ENCODE assay signal across 21 mouse cellular contexts in genomic region chr1:187299236-187299635, GRCm38 (mm10).
A peak's percentile ranks its signal among the peaks of the same experiment; 100 is the strongest.
DNase-seq lines count a peak whose midpoint lies in the region; ATAC-seq and TF ChIP-seq lines count a peak whose summit lies in the region.
"Had no signal": no experiment of that assay in that cellular context is flagged by ENCODE, and none has a peak within 500 bp of the region (broad histone marks: within the 10 kb centered on the region; RNA-seq: fewer than 3 reads in every experiment).

No protein-coding gene starts in this region.

- H3K4me3 ChIP-seq in hindbrain, postnatal 0 days (ENCODE audit: low read length) = no peak overlapping the region
- no peak overlapping the region for H3K4me3 ChIP-seq in hindbrain, embryonic 13.5 days
- H3K4me3 ChIP-seq: erythroblast, embryonic 14.5 days; heart, embryonic 13.5 days; left cerebral cortex, adult 2 months; limb, embryonic 12.5 days; midbrain, embryonic 12.5 days; stomach, embryonic 15.5 days had no signal

- peak; percentile 60 for TF ChIP-seq CTCF in hindbrain, postnatal 0 days (IDR thresholded peaks at IDR 0.05; ENCODE audit: low read depth)

- H3K4me1 ChIP-seq in hindbrain, postnatal 0 days (ENCODE audit: insufficient read depth, low read length) = no peaks in the 10 kb centered on the region
- H3K4me1 ChIP-seq in hindbrain, embryonic 13.5 days (replicated peaks) = peaks cover 20% of the 10 kb centered on the region

- H3K9me3 ChIP-seq in hindbrain, postnatal 0 days (ENCODE audit: low read length) = no peaks in the 10 kb centered on the region
- H3K9me3 ChIP-seq in hindbrain, embryonic 13.5 days = no peaks in the 10 kb centered on the region
- H3K9me3 ChIP-seq: heart, embryonic 13.5 days; limb, embryonic 12.5 days; midbrain, embryonic 12.5 days; stomach, embryonic 15.5 days had no signal

- WGBS in hindbrain, postnatal 0 days = 46% methylated on average over 4 of the region's 4 CpGs
- WGBS in hindbrain, embryonic 13.5 days = 77% methylated on average over 4 of the region's 4 CpGs

- no peak overlapping the region for H3K27ac ChIP-seq in hindbrain, postnatal 0 days
- H3K27ac ChIP-seq in hindbrain, embryonic 13.5 days = no peak overlapping the region
- H3K27ac ChIP-seq: heart, embryonic 13.5 days; left cerebral cortex, adult 2 months; limb, embryonic 12.5 days; liver, embryonic 14.5 days; midbrain, embryonic 12.5 days; stomach, embryonic 15.5 days had no signal

- DNase-seq in embryo, embryonic 10 days (ENCODE audit: low spot score) = peak; percentile 25
- no peak for DNase-seq in embryo, embryonic 9.5 days (ENCODE audit: extremely low spot score)
- DNase-seq in hindbrain, postnatal 0 days (ENCODE audit: low spot score) = peak; percentile 59
- peak; percentile 32 to 49 for DNase-seq in right cerebral cortex, postnatal 10 days (ENCODE audit: low spot score in 2 of 2)
- DNase-seq in right cerebral cortex, postnatal 14 days = no peak
- no peak for DNase-seq in spleen, postnatal 36 days (ENCODE audit: low spot score in 2 of 2)
- DNase-seq: adrenal gland, postnatal 14 days; cerebellum, adult 11 months; kidney, adult 2 months; kidney, postnatal 4 days; thymus, postnatal 14 days had no signal

- no peaks in the 10 kb centered on the region for H3K27me3 ChIP-seq in hindbrain, postnatal 0 days (ENCODE audit: insufficient read depth, low read length)
- no peaks in the 10 kb centered on the region for H3K27me3 ChIP-seq in hindbrain, embryonic 13.5 days
- H3K27me3 ChIP-seq: CH12.LX; heart, embryonic 13.5 days; limb, embryonic 12.5 days; midbrain, embryonic 12.5 days; stomach, embryonic 15.5 days had no signal

- 0 out of 2 replicates have a peak, but pooled peaks have one; percentile 47 for ATAC-seq in hindbrain, postnatal 0 days
- ATAC-seq in hindbrain, embryonic 13.5 days (ENCODE audit: low FRiP score) = no peak
- no peak for ATAC-seq in cerebellum, adult (ENCODE audit: insufficient number of reproducible peaks, low FRiP score, low TSS enrichment)

- no peak overlapping the region for H3K4me2 ChIP-seq in hindbrain, postnatal 0 days (ENCODE audit: low read depth, low read length)
- H3K4me2 ChIP-seq in hindbrain, embryonic 13.5 days = no peak overlapping the region
- H3K4me2 ChIP-seq: heart, embryonic 13.5 days; limb, embryonic 12.5 days; midbrain, embryonic 12.5 days; stomach, embryonic 15.5 days had no signal

- H3K9ac ChIP-seq in hindbrain, postnatal 0 days (replicated peaks; ENCODE audit: low read length) = no peak overlapping the region
- no peak overlapping the region for H3K9ac ChIP-seq in hindbrain, embryonic 13.5 days
- H3K9ac ChIP-seq: heart, embryonic 13.5 days; limb, embryonic 12.5 days; liver, embryonic 14.5 days; midbrain, embryonic 12.5 days; stomach, embryonic 15.5 days had no signal

- no peaks in the 10 kb centered on the region for H3K36me3 ChIP-seq in hindbrain, postnatal 0 days (ENCODE audit: insufficient read depth, low read length)
- no peaks in the 10 kb centered on the region for H3K36me3 ChIP-seq in hindbrain, embryonic 13.5 days
- H3K36me3 ChIP-seq: heart, embryonic 13.5 days; limb, embryonic 12.5 days; midbrain, embryonic 12.5 days; stomach, embryonic 15.5 days had no signal

Comparison
In these comparisons a context has a peak if more than half of its experiments do, and no peak if none do; other contexts are left out.
1. DNase-seq: peak in embryo, embryonic 10 days (single experiment), hindbrain, postnatal 0 days (single experiment) and right cerebral cortex, postnatal 10 days (2 of 2); none in embryo, embryonic 9.5 days (single experiment), right cerebral cortex, postnatal 14 days (single experiment) and spleen, postnatal 36 days (0 of 2).